Mouse (Mus musculus): ENCODE data around the gene Orai1. TPM values are rescaled to one million over a fixed set of nuclear protein-coding genes. Genes with fewer than 3 reads are reported as not detected.
A peak's percentile ranks its signal among the peaks of the same experiment; 100 is the strongest.
"Not testable (repeated sequence)": the region's sequence is repeated elsewhere in the genome, so short reads cannot be mapped to it uniquely, and the experiment has no call there.

The Orai1 gene
- polyA plus RNA-seq, 1 experiment, result 36.7 TPM

DNA sequence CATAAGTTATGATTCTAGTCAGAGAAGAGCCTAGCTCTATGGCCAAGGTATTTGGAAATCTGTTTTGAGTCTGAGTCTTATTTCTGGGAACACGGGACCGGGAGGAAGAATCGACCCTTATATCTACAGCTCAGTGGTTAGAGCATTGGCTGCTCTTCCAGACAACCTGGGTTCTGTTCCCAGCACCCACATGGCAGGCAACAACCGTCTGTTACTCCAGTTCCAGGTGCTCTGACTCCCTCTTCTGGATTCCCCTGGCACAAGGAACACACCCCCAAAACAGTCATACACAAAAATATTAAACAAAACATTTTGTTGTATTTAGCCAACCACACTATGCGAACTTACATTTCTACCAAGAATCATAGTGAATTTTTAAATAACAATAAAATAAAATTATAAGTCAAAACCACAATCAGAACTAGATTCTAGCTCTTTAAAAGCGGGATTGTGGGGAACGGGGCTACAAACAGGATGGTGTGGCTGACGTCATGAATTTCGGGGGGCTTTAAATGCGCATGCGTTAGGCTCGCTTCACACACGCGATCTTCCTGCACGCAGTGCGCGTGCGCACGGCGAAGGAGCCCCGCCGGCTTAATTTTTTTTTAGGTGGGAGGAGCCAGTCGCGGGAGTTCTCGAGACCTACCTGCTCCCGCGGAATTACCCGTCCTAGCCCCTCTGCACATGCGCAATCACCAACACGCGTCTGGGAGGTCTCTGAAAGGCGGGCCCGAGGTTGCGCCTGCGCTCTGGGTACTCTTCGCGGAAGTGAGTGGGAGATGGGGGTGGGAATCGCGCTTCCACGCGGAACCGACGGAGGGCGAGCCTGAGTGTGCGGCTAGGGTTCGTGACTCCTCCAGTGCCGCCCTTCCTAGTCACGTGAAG is 42.7 kb downstream of the Orai1 start:
- Histone ChIP-seq H3K27me3 (ENCODE audit: control insufficient read depth, insufficient read depth, insufficient read length) (no peaks in the 10 kb centered on the region), H3K36me3 (ENCODE audit: control insufficient read depth, insufficient read depth) (no peaks in the 10 kb centered on the region), H3K4me3 (peak overlapping the region; percentile 26), H3ac (ENCODE audit: control insufficient read depth, insufficient read length) (no peak overlapping the region), H3K79me2 (ENCODE audit: control insufficient read depth, insufficient read depth) (no peaks in the 10 kb centered on the region), H3K4me2 (ENCODE audit: low read depth) (peak overlapping the region; percentile 89)
- TF ChIP-seq POLR2AphosphoS2 (IDR thresholded peaks at IDR 0.05; ENCODE audit: insufficient read length, low read depth) (peak; percentile 90), MAX (IDR thresholded peaks at IDR 0.05; ENCODE audit: low read depth) (no peak), REST (IDR thresholded peaks at IDR 0.05; ENCODE audit: insufficient read depth, insufficient read length) (no peak), USF1 (IDR thresholded peaks at IDR 0.05; ENCODE audit: low read depth) (peak; percentile 93), TCF12 (IDR thresholded peaks at IDR 0.05; ENCODE audit: insufficient read depth, poor library complexity, severe bottlenecking) (no peak), POLR2A (IDR thresholded peaks at IDR 0.05; ENCODE audit: insufficient read length, low read depth) (peak; percentile 88)

DNA sequence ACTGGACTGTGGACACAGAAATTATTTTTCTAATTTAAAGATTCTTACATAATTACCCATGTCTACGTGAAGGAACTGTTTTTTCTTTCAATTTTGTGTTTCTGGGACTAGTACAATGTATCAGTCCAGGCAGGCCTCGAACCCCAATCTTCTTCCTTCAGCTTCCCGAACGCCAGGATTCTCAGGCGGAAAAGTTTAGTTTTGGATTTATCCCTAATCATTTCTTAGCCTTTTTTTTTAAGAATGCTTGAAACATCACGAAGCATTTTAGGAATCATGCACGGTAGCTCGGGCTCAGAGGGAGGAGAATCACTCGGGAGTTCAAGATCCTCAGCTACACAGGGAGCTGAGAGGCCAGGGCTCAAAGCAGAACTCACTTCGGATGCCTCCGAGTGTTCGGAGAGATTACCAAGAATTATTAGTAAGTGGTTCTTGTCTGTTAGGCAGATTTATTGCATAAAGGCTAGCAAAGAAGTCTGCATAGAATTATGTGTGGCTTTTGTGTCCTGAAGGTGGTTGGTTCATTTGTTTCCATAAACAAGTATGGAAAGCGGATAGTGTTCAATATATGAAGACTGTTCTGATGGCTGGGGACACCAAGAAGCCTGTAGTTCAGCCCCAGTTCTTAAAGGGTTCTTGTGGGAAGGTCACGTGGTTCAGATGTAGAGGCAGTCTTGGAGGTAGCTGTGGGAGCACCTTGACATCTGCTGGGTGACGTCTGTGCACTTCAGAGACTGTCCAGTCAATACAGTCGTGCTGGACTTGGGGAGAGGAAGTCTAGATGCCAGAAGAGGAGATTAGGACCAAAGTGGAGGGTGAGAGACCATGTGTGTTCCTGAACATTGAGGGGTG is 43.6 kb downstream of the Orai1 start:
- peak overlapping the region; percentile 26 for H3K4me3 ChIP-seq
- no peak overlapping the region for H3ac ChIP-seq (ENCODE audit: control insufficient read depth, insufficient read length)
- no peak for TF ChIP-seq TCF3 (IDR thresholded peaks at IDR 0.05; ENCODE audit: insufficient read length, low read depth)
- no peak for TF ChIP-seq TCF12 (IDR thresholded peaks at IDR 0.05; ENCODE audit: insufficient read depth, poor library complexity, severe bottlenecking)
- TF ChIP-seq MAX (IDR thresholded peaks at IDR 0.05; ENCODE audit: low read depth), result no peak
- no peak for TF ChIP-seq POLR2A (IDR thresholded peaks at IDR 0.05; ENCODE audit: insufficient read length, low read depth)
- no peak for TF ChIP-seq REST (IDR thresholded peaks at IDR 0.05; ENCODE audit: insufficient read depth, insufficient read length)
- TF ChIP-seq E2F4 (IDR thresholded peaks at IDR 0.05; ENCODE audit: insufficient read depth), result no peak
- TF ChIP-seq SRF (IDR thresholded peaks at IDR 0.05; ENCODE audit: control insufficient read depth, insufficient read length, low read depth), result no peak
- TF ChIP-seq POLR2AphosphoS2 (IDR thresholded peaks at IDR 0.05; ENCODE audit: insufficient read length, low read depth), result no peak
- TF ChIP-seq MYOG (IDR thresholded peaks at IDR 0.05; ENCODE audit: control insufficient read depth in 1 of 3, insufficient read depth in 1 of 3, insufficient read length in 2 of 3, low read depth in 2 of 3), result no peak
- H3K79me2 ChIP-seq (ENCODE audit: control insufficient read depth, insufficient read depth), result no peaks in the 10 kb centered on the region
- H3K36me3 ChIP-seq (ENCODE audit: control insufficient read depth, insufficient read depth), result no peaks in the 10 kb centered on the region
- H3K27me3 ChIP-seq (ENCODE audit: control insufficient read depth, insufficient read depth, insufficient read length), result no peaks in the 10 kb centered on the region
- H3K4me2 ChIP-seq (ENCODE audit: low read depth), result peak overlapping the region; percentile 89

DNA sequence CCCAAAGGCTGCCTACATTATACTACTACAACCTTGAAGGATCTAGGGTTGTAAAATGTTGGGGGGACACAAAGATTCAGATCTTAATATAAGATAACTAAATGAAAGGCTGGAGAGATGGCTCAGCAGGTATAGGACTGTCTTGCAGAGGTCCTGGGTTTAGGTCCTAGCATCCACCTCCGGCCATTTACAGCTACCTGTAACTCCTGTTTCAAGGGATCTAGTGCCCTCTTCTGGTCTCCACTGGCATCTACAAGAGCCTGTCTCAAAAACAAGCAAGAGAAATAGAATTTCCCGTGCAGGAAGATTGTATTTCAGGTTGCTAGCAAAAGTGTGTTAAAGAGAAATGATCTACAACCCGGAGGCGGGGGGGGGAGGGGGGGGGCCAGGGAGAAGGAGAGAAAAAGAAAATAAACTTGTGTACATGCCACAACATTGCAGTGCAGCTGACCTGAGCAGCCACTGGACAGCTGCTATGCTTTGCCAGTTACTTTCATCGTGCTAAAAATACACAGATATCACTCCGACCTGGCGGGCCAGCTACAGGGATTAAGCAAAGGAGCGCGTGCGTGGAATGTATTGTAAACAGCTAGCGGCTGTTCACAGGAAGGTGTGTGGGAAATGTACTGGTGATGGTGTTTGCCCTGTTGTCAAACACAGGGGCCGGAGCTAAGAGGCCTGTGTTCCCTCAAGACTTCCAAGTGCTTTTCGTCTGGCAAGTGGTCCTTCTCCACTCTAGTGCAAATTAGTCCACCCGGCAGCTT is 45.1 kb downstream of the Orai1 start:
- Histone ChIP-seq H3K4me3 (no peak overlapping the region), H3K79me2 (ENCODE audit: control insufficient read depth, insufficient read depth) (no peaks in the 10 kb centered on the region), H3K4me2 (ENCODE audit: low read depth) (peak overlapping the region; percentile 63), H3K27me3 (ENCODE audit: control insufficient read depth, insufficient read depth, insufficient read length) (no peaks in the 10 kb centered on the region), H3ac (ENCODE audit: control insufficient read depth, insufficient read length) (no peak overlapping the region), H3K36me3 (ENCODE audit: control insufficient read depth, insufficient read depth) (no peaks in the 10 kb centered on the region)
- TF ChIP-seq MYOG (IDR thresholded peaks at IDR 0.05; ENCODE audit: control insufficient read depth in 1 of 3, insufficient read depth in 1 of 3, insufficient read length in 2 of 3, low read depth in 2 of 3), result peak in 2 of 3 experiments; percentile 70 to 81
- no peak for TF ChIP-seq REST (IDR thresholded peaks at IDR 0.05; ENCODE audit: insufficient read depth, insufficient read length)
- TF ChIP-seq CEBPB (IDR thresholded peaks at IDR 0.05; ENCODE audit: insufficient read depth, poor library complexity, severe bottlenecking), result no peak
- peak; percentile 58 to 77 (median 63) for TF ChIP-seq MYOD1 (IDR thresholded peaks at IDR 0.05; ENCODE audit: control insufficient read depth in 1 of 3, insufficient read length in 2 of 3, low read depth in 2 of 3)
- no peak for TF ChIP-seq SRF (IDR thresholded peaks at IDR 0.05; ENCODE audit: control insufficient read depth, insufficient read length, low read depth)
- peak; percentile 14 for TF ChIP-seq TCF12 (IDR thresholded peaks at IDR 0.05; ENCODE audit: insufficient read depth, poor library complexity, severe bottlenecking)
- TF ChIP-seq USF1 (IDR thresholded peaks at IDR 0.05; ENCODE audit: low read depth), result no peak

DNA sequence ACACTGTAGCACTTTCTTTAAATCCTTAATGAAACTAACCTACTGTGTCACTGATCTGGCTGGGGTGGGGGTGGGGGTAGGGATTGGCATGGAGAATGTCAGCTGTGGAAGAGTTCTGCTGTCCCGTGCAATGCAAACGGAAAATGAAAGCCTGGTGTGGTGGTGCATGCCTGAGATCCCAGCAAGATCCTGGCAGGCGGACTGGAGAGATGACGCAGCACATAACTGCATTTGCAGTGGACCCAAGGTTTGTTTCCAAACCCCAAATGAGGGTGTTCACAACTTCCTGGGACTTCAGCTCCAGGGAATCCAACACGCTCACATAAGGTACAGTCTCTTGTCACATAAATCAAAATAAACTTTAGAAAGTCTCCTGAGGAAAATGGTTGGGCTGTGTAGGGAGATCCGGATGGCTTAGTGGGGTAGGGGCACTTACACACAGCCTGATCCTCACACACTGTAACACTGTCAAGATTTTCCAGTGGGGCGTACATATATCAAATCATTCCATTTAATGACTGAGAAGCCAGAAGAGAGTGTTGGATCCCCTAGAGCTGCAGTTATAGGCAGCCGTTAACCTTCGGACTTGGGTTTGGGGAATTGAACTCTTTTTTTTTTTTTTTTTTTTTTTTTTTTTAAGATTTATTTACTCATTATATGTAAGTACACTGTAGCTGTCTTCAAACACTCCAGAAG is 46.0 kb downstream of the Orai1 start:
- Histone ChIP-seq H3K27me3 (ENCODE audit: control insufficient read depth, insufficient read depth, insufficient read length) (no peaks in the 10 kb centered on the region), H3K79me2 (ENCODE audit: control insufficient read depth, insufficient read depth) (no peaks in the 10 kb centered on the region), H3K4me3 (no peak overlapping the region), H3ac (ENCODE audit: control insufficient read depth, insufficient read length) (no peak overlapping the region), H3K4me2 (ENCODE audit: low read depth) (peak overlapping the region; percentile 63), H3K36me3 (ENCODE audit: control insufficient read depth, insufficient read depth) (no peaks in the 10 kb centered on the region)
- TF ChIP-seq TCF3 (IDR thresholded peaks at IDR 0.05; ENCODE audit: insufficient read length, low read depth) (no peak), E2F4 (IDR thresholded peaks at IDR 0.05; ENCODE audit: insufficient read depth) (no peak), REST (IDR thresholded peaks at IDR 0.05; ENCODE audit: insufficient read depth, insufficient read length) (no peak), SRF (IDR thresholded peaks at IDR 0.05; ENCODE audit: control insufficient read depth, insufficient read length, low read depth) (no peak), USF1 (IDR thresholded peaks at IDR 0.05; ENCODE audit: low read depth) (no peak), MAX (IDR thresholded peaks at IDR 0.05; ENCODE audit: low read depth) (no peak), MYOD1 (IDR thresholded peaks at IDR 0.05; ENCODE audit: control insufficient read depth in 1 of 3, insufficient read length in 2 of 3, low read depth in 2 of 3) (no peak), MYOG (IDR thresholded peaks at IDR 0.05; ENCODE audit: control insufficient read depth in 1 of 3, insufficient read depth in 1 of 3, insufficient read length in 2 of 3, low read depth in 2 of 3) (no peak)

DNA sequence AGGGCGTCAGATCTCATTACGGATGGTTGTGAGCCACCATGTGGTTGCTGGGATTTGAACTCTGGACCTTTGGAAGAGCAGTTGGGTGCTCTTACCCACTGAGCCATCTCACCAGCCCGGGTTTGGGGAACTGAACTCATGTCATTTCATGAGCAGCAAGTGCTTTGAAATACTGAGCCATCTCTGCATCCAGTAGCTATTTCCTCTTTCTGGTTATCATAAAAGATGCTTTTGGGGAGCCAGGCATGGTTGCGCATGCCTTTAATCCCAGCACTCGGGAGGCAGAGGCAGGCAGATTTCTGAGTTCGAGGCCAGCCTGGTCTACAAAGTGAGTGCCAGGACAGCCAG is 46.5 kb downstream of the Orai1 start:
- not testable (repeated sequence) for H3K4me2 ChIP-seq (ENCODE audit: low read depth); H3K27me3 ChIP-seq (ENCODE audit: control insufficient read depth, insufficient read depth, insufficient read length)

More for the DNA sequence above, 46.5 kb downstream of the Orai1 start:
- H3K4me3 ChIP-seq; H3ac ChIP-seq (ENCODE audit: control insufficient read depth, insufficient read length); H3K79me2 ChIP-seq (ENCODE audit: control insufficient read depth, insufficient read depth); H3K36me3 ChIP-seq (ENCODE audit: control insufficient read depth, insufficient read depth): not testable (repeated sequence)

Data from myocyte (in vitro differentiated cells).